ENCODE assay signal across 8 mouse cellular contexts in genomic region chr10:59334899-59335798, GRCm38 (mm10). TPM values are rescaled to one million over a fixed set of nuclear protein-coding genes. Genes with fewer than 3 reads are reported as not detected.
A peak's percentile ranks its signal among the peaks of the same experiment; 100 is the strongest.
DNase-seq lines count a peak whose midpoint lies in the region; ATAC-seq and TF ChIP-seq lines count a peak whose summit lies in the region.

No protein-coding gene starts in this region.

- H3K4me1 ChIP-seq in intestine, embryonic 14.5 days (replicated peaks; ENCODE audit: control insufficient read depth, insufficient read depth, low read length): peaks cover 22% of the 10 kb centered on the region
- H3K4me1 ChIP-seq in intestine, postnatal 0 days (replicated peaks; ENCODE audit: control insufficient read depth, insufficient read depth, low read length): no peaks in the 10 kb centered on the region
- H3K4me1 ChIP-seq in intestine, embryonic 16.5 days (ENCODE audit: control insufficient read depth, insufficient read depth, low read length): peaks cover 15% of the 10 kb centered on the region

- H3K27me3 ChIP-seq in intestine, embryonic 14.5 days (replicated peaks; ENCODE audit: control insufficient read depth, insufficient read depth, low read length): no peaks in the 10 kb centered on the region
- no peaks in the 10 kb centered on the region for H3K27me3 ChIP-seq in intestine, postnatal 0 days (replicated peaks; ENCODE audit: control insufficient read depth, insufficient read depth, low read length)
- no peaks in the 10 kb centered on the region for H3K27me3 ChIP-seq in intestine, embryonic 16.5 days (replicated peaks; ENCODE audit: control insufficient read depth, insufficient read depth, low read length)

- no peak overlapping the region for H3K4me3 ChIP-seq in intestine, embryonic 14.5 days (ENCODE audit: low read depth, low read length)
- H3K4me3 ChIP-seq in intestine, postnatal 0 days (ENCODE audit: low read depth, low read length): no peak overlapping the region
- peak overlapping the region; percentile 13; the same call in 1 of the 2 replicates for H3K4me3 ChIP-seq in gastrocnemius, adult 2 months
- H3K4me3 ChIP-seq in intestine, embryonic 16.5 days (ENCODE audit: low read length): no peak overlapping the region

- intact Hi-C loops in gastrocnemius, adult 2 months (cut with DNase I): no loop called here
- intact Hi-C loops in left cerebral cortex, postnatal 10 days (cut with DNase I): no loop called here

- no peak for TF ChIP-seq CTCF in intestine, postnatal 0 days (IDR thresholded peaks at IDR 0.05; ENCODE audit: low read depth)
- no peak for TF ChIP-seq CTCF in gastrocnemius, adult 2 months (IDR thresholded peaks at IDR 0.05)

- H3K36me3 ChIP-seq in intestine, embryonic 14.5 days (ENCODE audit: control insufficient read depth, insufficient read depth, low read length): peaks cover 22% of the 10 kb centered on the region
- peaks cover 17% of the 10 kb centered on the region for H3K36me3 ChIP-seq in intestine, postnatal 0 days (ENCODE audit: control insufficient read depth, insufficient read depth)
- H3K36me3 ChIP-seq in intestine, embryonic 16.5 days (ENCODE audit: control insufficient read depth, insufficient read depth, low read length): peaks cover 4% of the 10 kb centered on the region; the same call in 1 of the 2 replicates

- no peak overlapping the region for H3K4me2 ChIP-seq in intestine, embryonic 14.5 days (ENCODE audit: low read length)
- H3K4me2 ChIP-seq in intestine, postnatal 0 days (replicated peaks; ENCODE audit: low read depth): no peak overlapping the region
- H3K4me2 ChIP-seq in intestine, embryonic 16.5 days (ENCODE audit: low read depth, low read length): no peak overlapping the region

- no peak overlapping the region for H3K9ac ChIP-seq in intestine, embryonic 14.5 days (ENCODE audit: low read length)
- H3K9ac ChIP-seq in intestine, postnatal 0 days (ENCODE audit: low read depth, low read length): no peak overlapping the region
- H3K9ac ChIP-seq in intestine, embryonic 16.5 days (ENCODE audit: low read depth, low read length): no peak overlapping the region

- H3K9me3 ChIP-seq in intestine, embryonic 14.5 days (ENCODE audit: control insufficient read depth, low read length): no peaks in the 10 kb centered on the region
- H3K9me3 ChIP-seq in intestine, postnatal 0 days (ENCODE audit: control insufficient read depth): no peaks in the 10 kb centered on the region
- H3K9me3 ChIP-seq in intestine, embryonic 16.5 days (ENCODE audit: control insufficient read depth, low read length): no peaks in the 10 kb centered on the region

- no peak for DNase-seq in intestine, embryonic 14.5 days (ENCODE audit: low spot score)
- peak; percentile 94 for DNase-seq in brain, adult 2 months (ENCODE audit: low read depth, low spot score)
- peak; percentile 62 for DNase-seq in gastrocnemius, adult 2 months
- DNase-seq in left cerebral cortex, postnatal 10 days (ENCODE audit: extremely low spot score in 1 of 2, low spot score in 2 of 2): peak; percentile 50 to 88
- peak; percentile 58 to 68 for DNase-seq in right cerebral cortex, adult 2 months (ENCODE audit: low spot score in 2 of 2)
- no peak for DNase-seq in embryo, embryonic 11 days

- H3K27ac ChIP-seq in intestine, embryonic 14.5 days (ENCODE audit: low read depth): 0 out of 2 replicates have a peak overlapping the region, but pooled peaks have one; percentile 3
- no peak overlapping the region for H3K27ac ChIP-seq in intestine, postnatal 0 days (ENCODE audit: low read depth, low read length)
- peak overlapping the region; percentile 74 for H3K27ac ChIP-seq in gastrocnemius, adult 2 months
- H3K27ac ChIP-seq in intestine, embryonic 16.5 days (ENCODE audit: low read length): peak overlapping the region; percentile 20

- 70% methylated on average over 4 of the region's 4 CpGs for WGBS in intestine, embryonic 14.5 days
- WGBS in intestine, postnatal 0 days: 70% methylated on average over 4 of the region's 4 CpGs
- WGBS in intestine, embryonic 16.5 days: 68% methylated on average over 4 of the region's 4 CpGs

- ATAC-seq in intestine, embryonic 14.5 days (replicated peaks; ENCODE audit: low FRiP score, low TSS enrichment, low read depth): no peak
- ATAC-seq in intestine, postnatal 0 days: no peak
- ATAC-seq in intestine, embryonic 16.5 days: no peak

RNA-seq across cellular contexts. Expression of gene P4ha1, which starts 12.1 kb away (rescaled TPM):
- 65.2 and 70.5 TPM in 2 replicates for polyA plus RNA-seq in intestine, embryonic 14.5 days (2014; fragmentation: Nextera tagmentation; extraction: Ambion mirVana)
- polyA plus RNA-seq in intestine, postnatal 0 days (2015; fragmentation: Nextera tagmentation; extraction: Ambion mirVana): 8.7 TPM in 2 replicates
- 10 to 100 TPM; 32.5 to 49.8 TPM for total RNA-seq in gastrocnemius, adult 2 months (2021)
- polyA plus RNA-seq in intestine, embryonic 16.5 days (2015; fragmentation: Nextera tagmentation; extraction: Ambion mirVana): 66.0 and 69.4 TPM in 2 replicates
- total RNA-seq in left cerebral cortex, postnatal 10 days (2021): 10 to 100 TPM; 27.6 to 29.7 TPM

Comparison
In these comparisons a context has a peak if more than half of its experiments do, and no peak if none do; other contexts are left out.
1. DNase-seq: peak in brain, adult 2 months (single experiment), gastrocnemius, adult 2 months (single experiment), left cerebral cortex, postnatal 10 days (2 of 2) and right cerebral cortex, adult 2 months (2 of 2); none in intestine, embryonic 14.5 days (single experiment) and embryo, embryonic 11 days (single experiment).